Mouse (Mus musculus): ENCODE results near the gene Sost. TPM values are rescaled to one million over a fixed set of nuclear protein-coding genes. Genes with fewer than 3 reads are reported as not detected.

Sost gene
- polyA plus RNA-seq, 1 experiment from 2014 or later = 0.10 TPM

GRCm38 (mm10) chr11:102006271-102006670 is 39.5 kb upstream of the Sost start:
- Histone ChIP-seq H3K4me3 (ENCODE audit: low read length) (no peak overlapping the region), H3K27ac (ENCODE audit: low read depth, low read length) (no peak overlapping the region), H3K4me1 (ENCODE audit: control insufficient read depth, insufficient read depth, low read depth, low read length) (peaks cover 9% of the 10 kb centered on the region), H3K9me3 (ENCODE audit: control insufficient read depth, low read length) (no peaks in the 10 kb centered on the region), H3K27me3 (replicated peaks; ENCODE audit: control insufficient read depth, insufficient read depth, low read length) (no peaks in the 10 kb centered on the region), H3K4me2 (ENCODE audit: low read length) (no peak overlapping the region), H3K9ac (ENCODE audit: low read depth, low read length) (no peak overlapping the region), H3K36me3 (ENCODE audit: control insufficient read depth, insufficient read depth, low read length) (peaks cover 18% of the 10 kb centered on the region)
- no peak for ATAC-seq
- WGBS = 50% methylated on average over 9 of the region's 9 CpGs

GRCm38 (mm10) chr11:102004251-102004650 is 37.4 kb upstream of the Sost start:
- Histone ChIP-seq H3K27me3 (replicated peaks; ENCODE audit: control insufficient read depth, insufficient read depth, low read length) (no peaks in the 10 kb centered on the region), H3K4me1 (ENCODE audit: control insufficient read depth, insufficient read depth, low read depth, low read length) (no peaks in the 10 kb centered on the region; the same call in 1 of the 2 replicates), H3K36me3 (ENCODE audit: control insufficient read depth, insufficient read depth, low read length) (peaks cover 22% of the 10 kb centered on the region), H3K9me3 (ENCODE audit: control insufficient read depth, low read length) (no peaks in the 10 kb centered on the region), H3K4me3 (ENCODE audit: low read length) (no peak overlapping the region), H3K27ac (ENCODE audit: low read depth, low read length) (no peak overlapping the region), H3K9ac (ENCODE audit: low read depth, low read length) (no peak overlapping the region), H3K4me2 (ENCODE audit: low read length) (no peak overlapping the region)
- ATAC-seq = no peak
- WGBS = 92% methylated on average over 8 of the region's 8 CpGs

GRCm38 (mm10) chr11:101999466-101999865 is 32.7 kb upstream of the Sost start:
- H3K9ac ChIP-seq (ENCODE audit: low read depth, low read length) = no peak overlapping the region
- no peak overlapping the region for H3K27ac ChIP-seq (ENCODE audit: low read depth, low read length)
- H3K4me2 ChIP-seq (ENCODE audit: low read length) = no peak overlapping the region
- peaks cover 7% of the 10 kb centered on the region for H3K36me3 ChIP-seq (ENCODE audit: control insufficient read depth, insufficient read depth, low read length)
- no peaks in the 10 kb centered on the region for H3K4me1 ChIP-seq (ENCODE audit: control insufficient read depth, insufficient read depth, low read depth, low read length)
- H3K27me3 ChIP-seq (replicated peaks; ENCODE audit: control insufficient read depth, insufficient read depth, low read length) = no peaks in the 10 kb centered on the region
- no peaks in the 10 kb centered on the region for H3K9me3 ChIP-seq (ENCODE audit: control insufficient read depth, low read length)
- WGBS = 49% methylated on average over 4 of the region's 4 CpGs
- H3K4me3 ChIP-seq (ENCODE audit: low read length) = no peak overlapping the region
- no peak for ATAC-seq

- H3K4me3 ChIP-seq (ENCODE audit: low read length) = no peak overlapping the region
- no peak overlapping the region for H3K4me2 ChIP-seq (ENCODE audit: low read length)
- WGBS = 55% methylated on average over 5 of the region's 5 CpGs
- no peaks in the 10 kb centered on the region for H3K9me3 ChIP-seq (ENCODE audit: control insufficient read depth, low read length)
- ATAC-seq = no peak
- H3K4me1 ChIP-seq (ENCODE audit: control insufficient read depth, insufficient read depth, low read depth, low read length) = no peaks in the 10 kb centered on the region
- H3K36me3 ChIP-seq (ENCODE audit: control insufficient read depth, insufficient read depth, low read length) = peaks cover 4% of the 10 kb centered on the region; the same call in 1 of the 2 replicates
- H3K9ac ChIP-seq (ENCODE audit: low read depth, low read length) = no peak overlapping the region
- H3K27me3 ChIP-seq (replicated peaks; ENCODE audit: control insufficient read depth, insufficient read depth, low read length) = no peaks in the 10 kb centered on the region
- H3K27ac ChIP-seq (ENCODE audit: low read depth, low read length) = no peak overlapping the region
Measured at GRCm38 (mm10) chr11:101998258-101998657, 31.4 kb upstream of the Sost start.

GRCm38 (mm10) chr11:101995938-101996337 is 29.1 kb upstream of the Sost start:
- no peaks in the 10 kb centered on the region for H3K4me1 ChIP-seq (ENCODE audit: control insufficient read depth, insufficient read depth, low read depth, low read length)
- H3K9me3 ChIP-seq (ENCODE audit: control insufficient read depth, low read length) = no peaks in the 10 kb centered on the region
- peaks cover 4% of the 10 kb centered on the region; the same call in 1 of the 2 replicates for H3K36me3 ChIP-seq (ENCODE audit: control insufficient read depth, insufficient read depth, low read length)
- WGBS = 86% methylated on average over 7 of the region's 7 CpGs
- ATAC-seq = no peak
- H3K4me3 ChIP-seq (ENCODE audit: low read length) = no peak overlapping the region
- H3K9ac ChIP-seq (ENCODE audit: low read depth, low read length) = no peak overlapping the region
- no peak overlapping the region for H3K27ac ChIP-seq (ENCODE audit: low read depth, low read length)
- H3K27me3 ChIP-seq (replicated peaks; ENCODE audit: control insufficient read depth, insufficient read depth, low read length) = no peaks in the 10 kb centered on the region
- H3K4me2 ChIP-seq (ENCODE audit: low read length) = no peak overlapping the region

GRCm38 (mm10) chr11:101994100-101994499 is 27.3 kb upstream of the Sost start:
- 77% methylated on average over 8 of the region's 8 CpGs for WGBS
- Histone ChIP-seq H3K4me3 (ENCODE audit: low read length) (no peak overlapping the region), H3K9ac (ENCODE audit: low read depth, low read length) (no peak overlapping the region), H3K9me3 (ENCODE audit: control insufficient read depth, low read length) (no peaks in the 10 kb centered on the region), H3K27me3 (replicated peaks; ENCODE audit: control insufficient read depth, insufficient read depth, low read length) (no peaks in the 10 kb centered on the region), H3K36me3 (ENCODE audit: control insufficient read depth, insufficient read depth, low read length) (no peaks in the 10 kb centered on the region), H3K4me2 (ENCODE audit: low read length) (no peak overlapping the region), H3K27ac (ENCODE audit: low read depth, low read length) (no peak overlapping the region), H3K4me1 (ENCODE audit: control insufficient read depth, insufficient read depth, low read depth, low read length) (no peaks in the 10 kb centered on the region)
- no peak for ATAC-seq

- Histone ChIP-seq H3K27ac (ENCODE audit: low read depth, low read length) (no peak overlapping the region), H3K27me3 (replicated peaks; ENCODE audit: control insufficient read depth, insufficient read depth, low read length) (no peaks in the 10 kb centered on the region), H3K36me3 (ENCODE audit: control insufficient read depth, insufficient read depth, low read length) (no peaks in the 10 kb centered on the region), H3K4me3 (ENCODE audit: low read length) (no peak overlapping the region), H3K9me3 (ENCODE audit: control insufficient read depth, low read length) (no peaks in the 10 kb centered on the region), H3K4me2 (ENCODE audit: low read length) (no peak overlapping the region), H3K9ac (ENCODE audit: low read depth, low read length) (no peak overlapping the region), H3K4me1 (ENCODE audit: control insufficient read depth, insufficient read depth, low read depth, low read length) (no peaks in the 10 kb centered on the region)
- 88% methylated on average over 7 of the region's 7 CpGs for WGBS
- ATAC-seq = no peak
Measured at GRCm38 (mm10) chr11:101992411-101992810, 25.6 kb upstream of the Sost start.

GRCm38 (mm10) chr11:101991813-101992212 is 25.0 kb upstream of the Sost start:
- Histone ChIP-seq H3K9me3 (ENCODE audit: control insufficient read depth, low read length) (no peaks in the 10 kb centered on the region), H3K9ac (ENCODE audit: low read depth, low read length) (no peak overlapping the region), H3K27ac (ENCODE audit: low read depth, low read length) (no peak overlapping the region), H3K4me3 (ENCODE audit: low read length) (no peak overlapping the region), H3K36me3 (ENCODE audit: control insufficient read depth, insufficient read depth, low read length) (no peaks in the 10 kb centered on the region), H3K4me2 (ENCODE audit: low read length) (no peak overlapping the region), H3K4me1 (ENCODE audit: control insufficient read depth, insufficient read depth, low read depth, low read length) (no peaks in the 10 kb centered on the region), H3K27me3 (replicated peaks; ENCODE audit: control insufficient read depth, insufficient read depth, low read length) (no peaks in the 10 kb centered on the region)
- ATAC-seq = no peak
- 89% methylated on average over 3 of the region's 3 CpGs for WGBS

GRCm38 (mm10) chr11:101990244-101990643 is 23.4 kb upstream of the Sost start:
- 88% methylated on average over 3 of the region's 3 CpGs for WGBS
- Histone ChIP-seq H3K4me2 (ENCODE audit: low read length) (no peak overlapping the region), H3K36me3 (ENCODE audit: control insufficient read depth, insufficient read depth, low read length) (no peaks in the 10 kb centered on the region), H3K4me3 (ENCODE audit: low read length) (no peak overlapping the region), H3K27ac (ENCODE audit: low read depth, low read length) (no peak overlapping the region), H3K27me3 (replicated peaks; ENCODE audit: control insufficient read depth, insufficient read depth, low read length) (no peaks in the 10 kb centered on the region), H3K9me3 (ENCODE audit: control insufficient read depth, low read length) (no peaks in the 10 kb centered on the region), H3K4me1 (ENCODE audit: control insufficient read depth, insufficient read depth, low read depth, low read length) (no peaks in the 10 kb centered on the region; the same call in 1 of the 2 replicates), H3K9ac (ENCODE audit: low read depth, low read length) (no peak overlapping the region)
- ATAC-seq = no peak

GRCm38 (mm10) chr11:101986913-101987312 is 20.1 kb upstream of the Sost start, which contains the start of gene Dusp3:
Gene Dusp3 (minus strand): TSS chr11:101987013.
- H3K4me3 ChIP-seq (ENCODE audit: low read length) = no peak within 1 kb of the TSS
- no peak for ATAC-seq
- H3K36me3 ChIP-seq (ENCODE audit: control insufficient read depth, insufficient read depth, low read length) = no peaks in the 10 kb centered on the region
- no peak within 1 kb of the TSS for H3K9ac ChIP-seq (ENCODE audit: low read depth, low read length)
- H3K9me3 ChIP-seq (ENCODE audit: control insufficient read depth, low read length) = no peaks in the 10 kb centered on the region
- H3K4me2 ChIP-seq (ENCODE audit: low read length) = peak within 1 kb of the TSS; percentile 19
- H3K4me1 ChIP-seq (ENCODE audit: control insufficient read depth, insufficient read depth, low read depth, low read length) = peaks cover 13% of the 10 kb centered on the region
- no peaks in the 10 kb centered on the region for H3K27me3 ChIP-seq (replicated peaks; ENCODE audit: control insufficient read depth, insufficient read depth, low read length)
- WGBS = 84% methylated on average over 3 of the region's 3 CpGs
- no peak within 1 kb of the TSS for H3K27ac ChIP-seq (ENCODE audit: low read depth, low read length)
